Mouse (Mus musculus): ENCODE data around the gene Nedd8.

DNA sequence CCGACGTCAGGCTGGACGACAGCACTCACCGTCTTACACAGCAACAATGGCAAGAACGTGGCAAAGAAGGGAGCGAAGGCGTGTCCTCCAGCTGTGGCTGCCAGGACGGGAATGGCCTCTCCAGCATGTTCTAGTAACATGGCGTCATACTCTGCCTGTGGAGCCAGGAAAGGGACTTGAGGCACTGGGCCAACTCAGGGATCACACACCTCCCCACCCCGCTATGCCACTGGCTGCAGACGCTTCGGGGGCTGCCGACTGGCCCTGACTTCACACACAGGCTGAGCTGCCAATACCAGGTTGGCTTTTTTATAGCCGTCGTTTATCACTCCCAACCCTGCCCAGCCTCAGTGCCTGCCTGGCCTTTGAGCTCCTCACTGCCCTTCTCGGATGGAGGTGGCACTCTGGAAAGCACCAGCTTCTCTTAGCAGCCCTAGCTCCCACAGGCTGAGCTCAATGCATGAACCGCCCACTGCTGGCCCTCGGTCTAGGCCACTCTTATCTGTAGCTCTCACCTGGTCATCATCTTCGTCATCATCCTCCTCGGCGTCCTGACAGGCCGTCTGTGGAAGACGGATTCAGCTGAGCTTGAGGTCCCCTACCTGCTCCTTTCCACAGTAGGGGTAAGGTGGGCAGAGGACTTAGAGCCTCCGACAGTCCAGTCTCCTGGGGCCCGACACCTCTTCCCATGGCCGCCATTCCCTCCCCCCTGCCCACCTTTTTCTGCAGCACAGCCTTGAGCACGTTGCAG lies 43.7 kb downstream of the Nedd8 start:
- no peak for TF ChIP-seq POLR2A (IDR thresholded peaks at IDR 0.05; ENCODE audit: insufficient read length, low read depth)
- no peak for TF ChIP-seq MYOG (IDR thresholded peaks at IDR 0.05; ENCODE audit: control insufficient read depth in 1 of 3, insufficient read depth in 1 of 3, insufficient read length in 2 of 3, low read depth in 2 of 3)

Data from myocyte (in vitro differentiated cells).